Mouse (Mus musculus) bone marrow, adult 2 months (tissue): ENCODE results near the gene Nek3.

Experiments
- CTCF ChIP-seq: fragments of 200-500 bp; IDR thresholded peaks from 2 replicates; pipeline ENCODE4 v1.5.1; 2011; ENCODE audit warnings: low read length, control low read depth; ENCODE audit not compliant: control insufficient read depth, insufficient read depth
- POLR2A ChIP-seq: fragments of 200-500 bp; IDR thresholded peaks from 2 replicates; pipeline ENCODE4 v1.6.1; 2011; ENCODE audit warnings: low read depth, mild to moderate bottlenecking, control low read depth, low read length, borderline replicate concordance; ENCODE audit not compliant: control insufficient read depth

DNA sequence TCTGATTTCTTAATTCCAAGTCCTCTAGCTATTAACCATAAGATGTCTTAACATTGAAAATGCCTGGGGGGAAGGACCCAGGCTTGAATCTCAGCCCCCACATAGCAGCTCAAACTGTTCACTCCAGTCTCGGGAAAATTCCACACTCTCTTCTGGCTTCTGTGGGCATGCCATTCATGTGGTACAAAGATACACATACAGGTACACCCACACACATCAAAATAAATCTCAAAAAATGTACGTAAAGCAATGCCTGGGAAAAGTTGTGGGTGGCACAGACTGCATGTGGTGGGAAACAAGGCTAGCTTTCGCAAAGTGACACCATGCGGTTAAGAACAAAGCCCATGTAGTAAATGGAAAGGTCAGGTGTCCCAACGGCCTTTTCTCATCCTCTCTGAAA, 2.9 kb upstream of the Nek3 start:
- TF ChIP-seq CTCF (no peak), POLR2A (no peak)
